14 mouse cellular contexts compared by ENCODE assay signal in genomic region chr3:54570501-54570900, GRCm38 (mm10).
A peak's percentile ranks its signal among the peaks of the same experiment; 100 is the strongest.
DNase-seq lines count a peak whose midpoint lies in the region; ATAC-seq and TF ChIP-seq lines count a peak whose summit lies in the region.
"Had no signal": no experiment of that assay in that cellular context is flagged by ENCODE, and none has a peak within 500 bp of the region (broad histone marks: within the 10 kb centered on the region; RNA-seq: fewer than 3 reads in every experiment).

No protein-coding gene starts in this region.

- no peak for TF ChIP-seq EP300 in ES-Bruce4 (IDR thresholded peaks at IDR 0.05; ENCODE audit: insufficient read depth, low read depth, low read length)

- no peaks in the 10 kb centered on the region for H3K36me3 ChIP-seq in lung, embryonic 14.5 days (ENCODE audit: insufficient read depth)
- no peaks in the 10 kb centered on the region for H3K36me3 ChIP-seq in ES-Bruce4 (ENCODE audit: control insufficient read depth, insufficient read depth, low read length, poor library complexity, severe bottlenecking)
- H3K36me3 ChIP-seq in kidney, embryonic 15.5 days = no peaks in the 10 kb centered on the region
- H3K36me3 ChIP-seq: embryonic facial prominence, embryonic 13.5 days had no signal

- H3K9ac ChIP-seq in lung, embryonic 14.5 days = no peak overlapping the region
- H3K9ac ChIP-seq in ES-Bruce4 (ENCODE audit: low read depth, poor library complexity, severe bottlenecking) = no peak overlapping the region
- no peak overlapping the region for H3K9ac ChIP-seq in kidney, embryonic 15.5 days
- H3K9ac ChIP-seq: embryonic facial prominence, embryonic 13.5 days had no signal

- TF ChIP-seq CTCF in lung, embryonic 14.5 days (IDR thresholded peaks at IDR 0.05; ENCODE audit: low read depth) = peak; percentile 23; the same call in 1 of the 2 replicates
- TF ChIP-seq CTCF in ES-Bruce4 (IDR thresholded peaks at IDR 0.05; ENCODE audit: low read depth, low read length) = peak; percentile 59

- no peaks in the 10 kb centered on the region for H3K9me3 ChIP-seq in lung, embryonic 14.5 days (ENCODE audit: low read depth, low read length)
- peaks cover 4% of the 10 kb centered on the region; the same call in 1 of the 2 replicates for H3K9me3 ChIP-seq in ES-Bruce4 (replicated peaks; ENCODE audit: control insufficient read depth, insufficient read depth, low read length, poor library complexity, severe bottlenecking)
- no peaks in the 10 kb centered on the region for H3K9me3 ChIP-seq in kidney, embryonic 15.5 days (replicated peaks)
- H3K9me3 ChIP-seq: megakaryocyte, embryonic 14.5 days had no signal

- no peak overlapping the region for H3K27ac ChIP-seq in lung, embryonic 14.5 days (ENCODE audit: low read depth)
- no peak overlapping the region for H3K27ac ChIP-seq in ES-Bruce4 (ENCODE audit: insufficient read depth, low read length)
- no peak overlapping the region for H3K27ac ChIP-seq in kidney, embryonic 15.5 days
- H3K27ac ChIP-seq: embryonic facial prominence, embryonic 13.5 days had no signal

- ATAC-seq in lung, embryonic 14.5 days (ENCODE audit: insufficient read depth) = no peak
- ATAC-seq in kidney, embryonic 15.5 days (replicated peaks; ENCODE audit: low FRiP score) = no peak

- H3K4me1 ChIP-seq in lung, embryonic 14.5 days (ENCODE audit: insufficient read depth) = no peaks in the 10 kb centered on the region
- H3K4me1 ChIP-seq in ES-Bruce4 (ENCODE audit: control insufficient read depth, insufficient read depth, low read length) = peaks cover 1% of the 10 kb centered on the region
- H3K4me1 ChIP-seq in kidney, embryonic 15.5 days = no peaks in the 10 kb centered on the region
- H3K4me1 ChIP-seq: embryonic facial prominence, embryonic 13.5 days had no signal

- WGBS in lung, embryonic 14.5 days = 79% methylated on average over 8 of the region's 8 CpGs
- WGBS in kidney, embryonic 15.5 days = 87% methylated on average over 8 of the region's 8 CpGs

- DNase-seq in embryo, embryonic 10 days (ENCODE audit: low spot score) = peak; percentile 35
- no peak for DNase-seq in embryo, embryonic 10.5 days (ENCODE audit: low spot score)
- no peak for DNase-seq in lung, embryonic 14.5 days
- DNase-seq in lung, postnatal 25 days (ENCODE audit: low spot score) = no peak
- peak; percentile 31 for DNase-seq in naive thymus-derived CD4-positive, alpha-beta T cell, adult 2 months (ENCODE audit: low read depth)
- DNase-seq in left cerebral cortex, adult 18-20 months (ENCODE audit: low spot score in 2 of 2) = no peak
- DNase-seq: cerebellum, adult 9-11 months; heart, postnatal 36 days; kidney, postnatal 10 days; lung, adult 18-20 months had no signal

- TF ChIP-seq POLR2A in ES-Bruce4 (IDR thresholded peaks at IDR 0.05; ENCODE audit: insufficient read depth, low read length) = no peak

- no peak overlapping the region for H3K4me2 ChIP-seq in lung, embryonic 14.5 days
- no peak overlapping the region for H3K4me2 ChIP-seq in kidney, embryonic 15.5 days
- H3K4me2 ChIP-seq: embryonic facial prominence, embryonic 13.5 days had no signal

- no peaks in the 10 kb centered on the region for H3K27me3 ChIP-seq in lung, embryonic 14.5 days (ENCODE audit: insufficient read depth, low read length)
- no peaks in the 10 kb centered on the region for H3K27me3 ChIP-seq in ES-Bruce4 (ENCODE audit: control insufficient read depth, insufficient read depth, low read length, poor library complexity, severe bottlenecking)
- H3K27me3 ChIP-seq in kidney, embryonic 15.5 days = no peaks in the 10 kb centered on the region
- H3K27me3 ChIP-seq: embryonic facial prominence, embryonic 13.5 days; megakaryocyte, embryonic 14.5 days had no signal

- H3K4me3 ChIP-seq in lung, embryonic 14.5 days (ENCODE audit: low read depth, low read length) = no peak overlapping the region
- H3K4me3 ChIP-seq in ES-Bruce4 (ENCODE audit: low read depth, low read length) = no peak overlapping the region
- H3K4me3 ChIP-seq in kidney, embryonic 15.5 days (replicated peaks) = no peak overlapping the region
- H3K4me3 ChIP-seq: embryonic facial prominence, embryonic 13.5 days; megakaryocyte, embryonic 14.5 days had no signal

Comparison
In these comparisons a context has a peak if more than half of its experiments do, and no peak if none do; other contexts are left out.
1. DNase-seq: peak in embryo, embryonic 10 days (single experiment) and naive thymus-derived CD4-positive, alpha-beta T cell, adult 2 months (single experiment); none in embryo, embryonic 10.5 days (single experiment), lung, embryonic 14.5 days (single experiment), lung, postnatal 25 days (single experiment) and left cerebral cortex, adult 18-20 months (0 of 2).